Comparison of ENCODE assay signal across 11 mouse cellular contexts in genomic region chr9:32958716-32959115, GRCm38 (mm10).
"Had no signal": no experiment of that assay in that cellular context is flagged by ENCODE, and none has a peak within 500 bp of the region (broad histone marks: within the 10 kb centered on the region; RNA-seq: fewer than 3 reads in every experiment).

No protein-coding gene starts in this region.

- H3K4me2 ChIP-seq: limb, embryonic 12.5 days; liver, embryonic 13.5 days; midbrain, embryonic 15.5 days had no signal

- H3K27me3 ChIP-seq: limb, embryonic 12.5 days; liver, embryonic 13.5 days; midbrain, embryonic 15.5 days had no signal

- H3K9me3 ChIP-seq: limb, embryonic 12.5 days; liver, embryonic 13.5 days had no signal

- H3K27ac ChIP-seq: layer of hippocampus, adult 2 months; limb, embryonic 12.5 days; liver, embryonic 13.5 days; midbrain, embryonic 15.5 days; stomach, postnatal 0 days had no signal

- DNase-seq: kidney, postnatal 10 days; kidney, postnatal 4 days; liver; liver, embryonic 13.5 days; liver, postnatal 0 days; lung, postnatal 36 days; thymus, postnatal 4 days had no signal

- H3K4me1 ChIP-seq: limb, embryonic 12.5 days; liver, embryonic 13.5 days; midbrain, embryonic 15.5 days had no signal

- H3K36me3 ChIP-seq: limb, embryonic 12.5 days; liver, embryonic 13.5 days; midbrain, embryonic 15.5 days had no signal

- H3K4me3 ChIP-seq: layer of hippocampus, adult 2 months; limb, embryonic 12.5 days; liver, embryonic 13.5 days; midbrain, embryonic 15.5 days had no signal

- ATAC-seq: liver, postnatal 0 days; midbrain, embryonic 15.5 days had no signal

- H3K9ac ChIP-seq: limb, embryonic 12.5 days; liver, embryonic 13.5 days; liver, postnatal 0 days; midbrain, embryonic 15.5 days had no signal
